Mouse (Mus musculus) brain, embryonic 14.5 days (tissue): ENCODE results near the gene Pecam1.

ENCODE experiments used
- CTCF ChIP-seq: fragments of 200-500 bp; IDR thresholded peaks from 2 replicates; pipeline ENCODE4 v1.5.1; 2012; ENCODE audit warnings: inconsistent platforms, mild to moderate bottlenecking, moderate library complexity, borderline replicate concordance; ENCODE audit not compliant: insufficient read depth, insufficient read length; ENCODE audit errors: extremely low read depth
- POLR2A ChIP-seq: fragments of 200-500 bp; IDR thresholded peaks from 2 replicates; pipeline ENCODE4 v1.6.1; 2012; ENCODE audit warnings: mild to moderate bottlenecking, inconsistent platforms, borderline replicate concordance; ENCODE audit not compliant: poor library complexity, insufficient read depth, insufficient read length, severe bottlenecking; ENCODE audit errors: extremely low read depth

DNA sequence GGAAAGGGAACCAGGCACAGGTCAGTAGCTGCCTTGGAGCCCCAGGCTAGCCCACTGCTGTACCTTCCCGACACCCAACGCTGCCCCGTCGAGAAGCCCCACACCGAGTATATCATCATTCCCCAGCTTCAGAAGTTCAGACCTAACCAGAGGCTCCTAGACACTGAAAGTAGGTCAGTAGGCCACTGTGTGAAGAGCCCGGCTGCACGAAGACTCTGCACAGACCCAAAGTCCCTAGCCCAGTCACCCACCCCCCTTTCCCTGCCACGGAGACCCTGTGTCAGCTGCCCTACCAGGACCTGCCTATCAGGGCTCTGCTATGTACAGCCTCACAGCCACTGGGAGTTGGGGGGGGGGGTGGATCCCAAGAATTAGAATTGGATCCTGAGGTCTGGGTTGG lies 78.6 kb downstream of the Pecam1 start:
- TF ChIP-seq POLR2A = no peak
- TF ChIP-seq CTCF = no peak
